Mouse (Mus musculus) heart, postnatal 36 days (tissue): ENCODE data around the gene Zdhhc15. TPM values are rescaled to one million over a fixed set of nuclear protein-coding genes. Genes with fewer than 3 reads are reported as not detected.

Experiments
- total RNA-seq, 2 experiments: library from RNA; stranded (reverse); gene quantifications; 2 replicates each; pipeline ENCODE4 v1.2.3; 2021

Zdhhc15 gene
- total RNA-seq, 2 experiments from 2014 or later, result 0.54 to 0.67 TPM

Other genes with a start within 250 kb of the Zdhhc15 start
- 1 to 10 TPM; 7.4 to 9.3 TPM for gene Uprt, start 188.2 kb downstream of the Zdhhc15 start, total RNA-seq
- not detected for gene Magee2, start 186.2 kb upstream of the Zdhhc15 start, total RNA-seq